Mouse (Mus musculus): Measurements from ENCODE around the gene Dsn1.

The Dsn1 gene

DNA sequence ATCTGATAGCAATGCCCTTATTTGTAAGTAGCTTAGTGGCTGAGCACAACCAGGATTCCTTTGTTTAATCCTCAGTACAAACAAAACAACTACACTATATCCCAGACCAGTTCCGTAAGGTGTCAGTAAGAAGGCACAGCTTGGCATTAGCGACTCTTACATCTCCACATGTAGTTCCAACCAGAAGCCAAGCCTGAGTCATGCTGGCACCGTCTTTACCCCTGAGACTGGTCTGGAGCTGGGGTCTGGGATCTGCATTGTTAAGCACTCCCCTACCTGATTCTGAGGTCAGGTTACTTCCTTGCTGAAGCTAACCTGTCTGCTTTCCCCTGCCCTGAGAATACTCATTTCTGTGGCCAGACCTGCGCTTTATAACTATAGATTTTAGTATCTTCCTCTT, 38.5 kb downstream of the Dsn1 start:
- DNase-seq (ENCODE audit: low read depth, low spot score): peak; percentile 25

DNA sequence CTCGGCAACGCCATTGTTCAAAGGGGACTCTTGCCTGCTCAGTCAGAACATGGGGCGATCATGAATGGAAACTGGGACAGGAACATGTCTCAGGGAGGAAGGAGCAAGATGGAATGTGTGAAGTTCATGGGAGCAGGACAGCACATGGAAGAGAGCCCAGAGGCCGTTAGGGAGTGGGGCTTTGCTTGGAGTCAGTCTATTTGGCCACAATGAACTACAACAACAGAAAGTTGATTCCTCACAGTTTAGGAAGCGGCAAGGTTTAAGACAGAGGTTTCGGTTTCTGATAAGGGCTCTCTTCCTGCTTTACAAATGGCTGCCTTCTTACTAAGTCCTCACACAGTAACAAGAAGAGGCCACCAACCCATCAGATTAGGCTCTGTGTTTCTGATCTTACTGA, 39.6 kb downstream of the Dsn1 start:
- DNase-seq (ENCODE audit: low read depth, low spot score): no peak

DNA sequence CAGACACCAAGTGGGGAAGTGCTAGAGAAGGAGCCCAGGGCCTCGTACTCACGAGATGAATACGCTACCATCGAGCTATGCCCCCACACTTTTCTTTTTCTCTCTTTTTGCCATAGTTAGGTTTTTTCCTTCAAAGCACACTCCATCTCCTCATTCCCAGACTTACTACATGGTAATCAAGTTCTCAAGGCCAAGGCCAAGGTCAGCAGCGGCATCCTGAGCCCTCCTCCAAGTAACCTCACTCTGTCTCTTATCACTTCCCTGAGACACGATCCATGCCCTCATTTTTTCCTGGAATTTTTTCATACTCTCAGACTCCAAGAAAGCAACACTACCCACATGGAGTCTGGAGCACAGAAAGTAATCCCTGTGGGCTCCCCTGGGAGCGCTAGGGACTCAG, 43.1 kb downstream of the Dsn1 start:
- DNase-seq (ENCODE audit: low read depth, low spot score): no peak

DNA sequence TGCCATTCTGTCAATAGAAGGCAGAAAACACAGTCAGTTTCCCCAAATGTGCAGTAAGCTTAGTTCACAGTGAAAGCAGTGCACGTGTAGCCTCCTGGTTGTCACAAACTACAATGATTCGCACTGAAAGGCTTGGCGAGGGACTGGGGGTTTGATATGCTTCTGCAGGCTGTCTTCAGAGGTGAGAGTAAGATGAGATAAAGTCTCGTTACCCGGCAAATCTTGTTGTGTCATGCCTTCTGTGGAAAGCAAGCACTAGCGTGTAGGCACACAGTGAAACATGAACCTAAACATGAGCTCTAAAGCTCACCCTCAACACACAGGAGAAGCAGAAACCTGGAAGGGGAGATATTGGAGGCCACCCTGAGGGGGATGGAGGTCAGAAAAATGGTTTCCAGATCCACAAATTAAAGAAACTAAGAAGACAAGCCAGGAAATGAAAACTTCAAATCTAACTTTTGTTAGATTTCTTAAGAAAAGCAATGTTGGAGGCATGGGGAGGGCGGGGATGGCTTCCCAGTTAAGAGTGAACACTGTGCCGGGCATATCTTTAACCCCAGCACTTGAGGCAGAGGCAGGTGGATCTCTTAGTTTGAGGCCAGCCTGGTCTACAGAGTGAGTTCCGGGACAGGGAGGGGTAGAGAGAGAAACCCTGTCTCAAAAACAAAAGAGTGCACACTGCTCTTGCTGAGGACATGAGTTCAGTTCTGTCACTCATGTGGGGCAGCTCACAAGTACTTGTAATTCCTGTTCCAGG, 48.3 kb downstream of the Dsn1 start:
- no peak for DNase-seq (ENCODE audit: low read depth, low spot score)

DNA sequence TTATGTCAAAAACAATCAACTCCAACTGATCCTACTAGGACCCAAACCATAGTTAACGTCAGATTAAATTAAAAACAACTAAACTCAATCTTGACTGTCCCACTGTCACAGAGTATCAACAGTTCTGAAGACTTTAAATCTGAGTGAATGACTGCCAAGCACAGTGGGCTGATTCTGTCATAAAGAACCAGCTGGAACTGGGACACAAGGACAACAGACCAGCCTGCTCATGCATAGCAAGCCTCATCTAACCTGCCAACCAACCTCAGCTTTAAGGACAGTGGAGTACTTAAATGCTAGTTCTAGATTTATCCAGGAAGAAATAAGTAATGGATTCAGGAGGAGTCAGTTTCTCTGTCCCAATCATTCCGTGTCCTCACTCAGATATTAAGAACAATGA, 49.9 kb downstream of the Dsn1 start:
- no peak for DNase-seq (ENCODE audit: low read depth, low spot score)

DNA sequence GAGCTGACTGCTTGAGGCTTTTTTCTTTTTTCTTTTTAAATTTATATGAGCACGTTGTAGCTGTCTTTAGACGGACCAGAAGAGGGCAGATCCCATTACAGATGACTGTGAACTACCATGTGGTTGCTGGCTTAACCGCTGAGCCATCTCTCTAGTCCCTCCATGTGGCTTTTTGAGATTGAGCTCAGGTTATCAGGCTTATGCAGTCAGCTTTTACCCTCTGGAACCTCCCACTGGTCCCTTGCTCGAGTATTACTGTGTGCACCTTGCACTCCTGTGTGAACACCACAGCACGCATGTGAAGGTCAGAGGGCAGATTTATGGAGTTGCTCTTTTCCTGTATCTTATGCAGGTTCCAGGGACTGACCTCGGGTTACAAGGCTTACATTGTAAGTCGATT, 50.6 kb downstream of the Dsn1 start:
- no peak for DNase-seq (ENCODE audit: low read depth, low spot score)

DNA sequence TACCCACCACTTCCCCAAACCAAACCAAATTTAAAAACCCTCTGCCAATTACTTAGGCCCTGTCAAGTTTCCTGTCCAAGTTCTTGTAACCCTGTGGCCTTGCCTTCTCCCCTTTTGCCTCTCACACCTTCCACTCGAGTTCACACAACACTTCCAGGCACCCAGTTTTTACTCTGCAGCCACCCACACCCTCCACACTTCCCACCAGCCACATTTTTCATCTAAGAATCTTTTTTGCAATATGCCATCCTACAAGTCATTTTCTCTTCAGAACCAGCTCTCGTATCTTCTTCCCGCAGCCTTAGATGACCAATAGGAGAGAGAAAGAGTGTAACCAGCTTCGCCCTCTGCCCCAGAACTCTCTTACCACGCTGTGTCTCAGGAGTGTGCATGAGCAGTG, 52.5 kb downstream of the Dsn1 start:
- DNase-seq (ENCODE audit: low read depth, low spot score): no peak

DNA sequence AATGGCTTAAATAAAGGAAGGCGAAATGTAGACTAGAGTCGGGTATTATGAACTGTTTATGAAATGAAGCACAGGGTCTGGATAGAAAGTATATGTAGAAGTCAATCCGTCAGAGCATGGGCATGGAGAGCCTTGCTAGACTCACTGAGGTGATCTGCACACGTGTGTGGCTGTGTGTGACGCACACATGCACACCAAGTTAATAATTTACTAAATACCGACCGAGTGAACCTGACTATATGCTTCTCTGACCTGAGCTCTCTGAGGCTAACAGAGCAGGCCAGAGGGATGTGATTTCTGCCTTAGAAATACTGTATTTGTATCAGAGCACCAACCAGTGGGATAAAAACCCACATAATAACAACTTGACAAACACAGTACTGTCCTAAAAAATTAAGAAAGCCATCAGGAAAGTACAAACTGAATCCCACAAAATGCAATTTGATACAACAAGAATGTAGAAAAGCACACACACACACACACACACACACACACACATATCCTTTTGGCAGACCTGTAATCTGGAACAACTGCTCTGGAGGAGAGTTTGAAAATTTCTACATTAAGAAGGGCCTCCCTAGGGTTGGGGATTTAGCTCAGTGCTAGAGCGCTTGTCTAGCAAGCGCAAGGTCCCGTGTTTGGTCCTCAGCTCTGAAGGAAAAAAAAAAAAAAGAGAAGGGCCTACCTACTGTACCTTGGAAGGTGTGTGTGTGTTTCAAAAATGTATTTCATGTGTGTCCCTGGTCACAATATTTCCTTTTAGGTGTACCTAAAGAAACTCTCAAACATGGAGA, 55.5 kb downstream of the Dsn1 start:
- DNase-seq (ENCODE audit: low read depth, low spot score): no peak

DNA sequence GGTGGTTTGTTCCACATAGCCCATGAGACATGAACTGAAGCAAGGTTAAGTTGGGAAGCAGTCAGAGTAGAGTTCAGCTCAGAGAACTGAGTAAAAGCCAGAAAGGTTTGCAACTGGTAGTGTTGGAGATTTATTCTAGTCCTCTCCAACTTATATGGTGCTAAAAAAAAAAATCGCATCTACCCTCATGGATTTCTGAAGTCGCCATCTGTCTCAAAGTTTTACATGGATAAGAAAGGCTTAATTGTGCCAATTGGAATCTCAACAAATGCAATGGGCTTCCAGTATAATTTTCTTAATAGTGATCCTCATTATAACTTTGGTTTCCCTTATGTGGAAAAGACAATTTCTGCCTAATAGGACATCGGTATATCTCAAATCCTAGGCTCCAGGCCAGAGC, 56.1 kb downstream of the Dsn1 start:
- DNase-seq (ENCODE audit: low read depth, low spot score): no peak

All from 3T3-L1 (cell line).